Mouse (Mus musculus): ENCODE measurements at regions not wholly inside any gene's neighbourhood (a gene's known extent, or its start where the extent isn't known, plus 50 kb on each side); places are given as distances from the start of the nearest gene placed in this dataset.

GRCm38 (mm10) chr3:34813046-34813625 lies 162.9 kb downstream of the Sox2 start:
- TF ChIP-seq GATA1 (IDR thresholded peaks at IDR 0.05; ENCODE audit: borderline replicate concordance, low read length): no peak
- TF ChIP-seq FLI1 (IDR thresholded peaks at IDR 0.05; ENCODE audit: low read length): no peak

All from megakaryocyte, embryonic 14.5 days (primary cell).